Mouse (Mus musculus): ENCODE results near the gene Dlg2.

GRCm38 (mm10) chr7:91567423-91567822 is 1091.0 kb downstream of the Dlg2 start:
- no peak for TF ChIP-seq GATA1 (IDR thresholded peaks at IDR 0.05; ENCODE audit: borderline replicate concordance, low read length)
- TF ChIP-seq FLI1 (IDR thresholded peaks at IDR 0.05; ENCODE audit: low read length): no peak
